Mouse (Mus musculus) embryonic stem cell, embryonic (primary cell): ENCODE data around the gene Vmn1r139.
"Not testable (repeated sequence)": the region's sequence is repeated elsewhere in the genome, so short reads cannot be mapped to it uniquely, and the experiment has no call there.

Source experiments
- CTCF ChIA-PET, 4 experiments: fragments of 300-600 bp in 2 of 4; fragments of 350-600 bp in 2 of 4; sonication (Branson Sonifier 250); formaldehyde crosslinking; loops; one replicate each; lab custom pipeline; 2022; ENCODE audit warnings: inconsistent platforms in 2 of 4; lab: Charles Lee
- POLR2A ChIA-PET, 4 experiments: fragments of 300-600 bp in 2 of 4; fragments of 350-600 bp in 2 of 4; sonication (Branson Sonifier 250); formaldehyde crosslinking; loops; one replicate each; lab custom pipeline; 2022; ENCODE audit warnings: antibody characterized with exemption in 4 of 4, inconsistent platforms in 1 of 4; lab: Charles Lee

The Vmn1r139 gene

DNA sequence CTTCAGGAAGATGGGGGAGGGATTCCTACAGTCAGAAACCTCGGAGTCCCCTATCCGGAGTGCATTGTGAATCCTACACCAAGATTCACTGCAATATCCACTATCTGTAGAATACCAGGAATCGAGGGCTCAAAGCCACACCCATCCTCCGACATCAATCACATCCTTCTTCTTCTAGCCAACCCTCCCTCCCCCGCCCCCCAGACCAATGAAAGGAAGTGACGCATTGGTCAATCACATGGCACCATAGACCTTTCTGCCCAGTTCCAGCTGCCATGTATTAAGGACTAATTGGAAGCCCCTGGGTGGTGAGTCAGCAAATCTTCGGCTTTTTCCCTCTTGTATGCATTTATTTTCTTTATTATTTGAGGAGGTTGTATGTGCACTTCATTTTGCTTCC, at the start of gene Vmn1r139:
TSS of gene Vmn1r139 (plus strand) at position 301 of the 400 bp plus-strand sequence.
- CTCF ChIA-PET, POLR2A ChIA-PET: not testable (repeated sequence)

DNA sequence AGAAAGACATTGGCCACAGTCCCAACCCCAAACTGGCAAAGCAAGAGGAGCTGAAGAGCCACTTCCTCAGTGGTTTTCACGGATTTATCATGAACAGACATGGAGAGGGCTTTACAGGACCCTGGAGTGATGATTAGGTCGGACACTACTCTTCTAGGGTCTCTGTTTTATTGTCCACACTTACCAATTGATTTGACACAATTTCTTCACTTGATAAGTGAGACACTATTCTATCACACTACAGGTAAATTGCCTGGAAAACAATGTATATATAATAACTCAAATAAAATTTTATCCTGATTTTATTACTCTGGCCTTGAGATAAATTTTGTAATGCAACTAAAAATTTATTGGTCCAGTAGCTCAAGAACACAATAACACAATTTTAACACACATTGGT, 40.1 kb upstream of the Vmn1r139 start, which contains the start of gene Vmn1r138:
TSS of gene Vmn1r138 (minus strand) at position 101 of the 400 bp plus-strand sequence.
- POLR2A ChIA-PET, CTCF ChIA-PET: not testable (repeated sequence)

DNA sequence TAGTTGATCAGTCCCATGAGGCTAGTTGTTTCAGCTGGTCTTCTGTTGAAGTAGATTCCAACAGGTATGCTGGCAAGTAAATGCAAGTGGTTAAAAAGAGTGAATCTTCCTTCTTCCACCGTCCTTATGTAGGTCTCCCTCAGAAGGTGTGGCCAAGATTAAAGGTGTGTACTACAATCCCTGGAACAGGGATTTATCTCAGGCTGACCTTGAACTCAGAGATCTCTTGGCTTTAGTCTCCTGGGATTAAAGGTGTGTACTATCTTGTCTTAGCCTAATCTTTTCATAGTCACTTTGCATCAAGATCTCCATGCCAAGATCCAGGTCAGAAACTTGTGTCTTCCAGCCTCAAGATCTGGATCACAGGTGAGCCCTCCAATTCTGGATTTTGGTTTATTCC, 12.7 kb upstream of the Vmn1r139 start, which contains the start of gene Gm6176:
TSS of gene Gm6176 (minus strand) at position 101 of the 400 bp plus-strand sequence.
- POLR2A ChIA-PET: not testable (repeated sequence)

DNA sequence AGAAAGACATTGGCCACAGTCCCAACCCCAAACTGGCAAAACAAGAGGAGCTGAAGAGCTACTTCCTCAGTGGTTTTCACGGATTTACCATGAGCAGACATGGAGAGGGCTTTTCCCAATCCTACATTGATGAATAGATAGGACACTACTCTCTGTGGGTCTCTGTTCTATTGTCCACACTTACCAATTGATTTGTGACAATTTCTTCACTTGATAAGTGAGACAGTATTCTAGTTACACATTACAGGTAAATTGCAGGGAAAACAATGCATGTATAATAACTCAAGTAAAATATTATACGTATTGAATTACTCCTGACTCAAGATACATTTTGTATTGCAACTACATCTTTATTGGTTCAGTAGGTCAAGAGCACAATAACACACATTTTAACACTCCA, 49.3 kb downstream of the Vmn1r139 start, which contains the start of gene Gm16451:
TSS of gene Gm16451 (minus strand) at position 101 of the 400 bp plus-strand sequence.
- POLR2A ChIA-PET, CTCF ChIA-PET: not testable (repeated sequence)

More for the DNA sequence above, 12.7 kb upstream of the Vmn1r139 start, which contains the start of gene Gm6176:
- CTCF ChIA-PET: not testable (repeated sequence)

DNA sequence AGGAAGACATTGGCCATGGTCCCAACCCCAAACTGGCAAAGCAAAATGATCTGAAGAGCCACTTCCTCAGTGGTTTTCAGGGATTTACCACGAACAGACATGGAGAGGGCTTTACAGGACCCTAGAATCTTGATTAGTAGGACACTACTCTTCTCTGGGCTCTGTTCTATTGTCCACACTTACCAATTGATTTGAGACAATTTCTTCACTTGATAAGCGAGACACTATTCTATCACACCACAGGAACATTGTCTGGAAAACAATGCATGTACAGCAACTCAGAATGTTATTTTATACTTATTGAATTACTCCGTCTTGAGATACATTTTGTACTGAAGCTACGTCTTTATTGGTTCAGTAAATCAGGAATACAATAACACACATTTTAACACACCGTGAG, 65.8 kb downstream of the Vmn1r139 start, which contains the start of gene Gm10666:
TSS of gene Gm10666 (minus strand) at position 101 of the 400 bp plus-strand sequence.
- POLR2A ChIA-PET, CTCF ChIA-PET: not testable (repeated sequence)
